Mouse (Mus musculus) thymus, postnatal 25 days (tissue): ENCODE results near the gene Stx5a.

Experiments
- DNase-seq: peaks from one replicate; pipeline ENCODE4 v3.0.0; 2022

The Stx5a gene

DNA sequence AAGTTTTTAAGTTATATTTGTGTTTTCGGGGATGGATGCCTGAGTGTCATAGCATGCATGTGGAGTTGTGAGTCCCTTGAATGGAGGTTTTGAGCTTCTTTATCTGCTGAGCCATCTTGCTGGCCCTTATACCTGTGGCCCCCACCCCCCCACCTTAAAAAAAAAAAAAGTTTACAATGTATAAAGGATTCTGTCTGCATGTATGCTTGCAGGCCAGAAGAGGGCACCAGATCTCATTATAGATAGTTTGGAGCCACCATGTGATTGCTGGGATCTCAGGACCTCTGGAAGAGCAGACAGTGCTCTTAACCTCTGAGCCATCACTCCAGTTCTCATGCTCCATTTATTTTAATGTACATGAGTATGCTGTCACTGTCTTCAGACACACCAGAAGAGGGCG is 6.2 kb downstream of the Stx5a start:
- no peak for DNase-seq

DNA sequence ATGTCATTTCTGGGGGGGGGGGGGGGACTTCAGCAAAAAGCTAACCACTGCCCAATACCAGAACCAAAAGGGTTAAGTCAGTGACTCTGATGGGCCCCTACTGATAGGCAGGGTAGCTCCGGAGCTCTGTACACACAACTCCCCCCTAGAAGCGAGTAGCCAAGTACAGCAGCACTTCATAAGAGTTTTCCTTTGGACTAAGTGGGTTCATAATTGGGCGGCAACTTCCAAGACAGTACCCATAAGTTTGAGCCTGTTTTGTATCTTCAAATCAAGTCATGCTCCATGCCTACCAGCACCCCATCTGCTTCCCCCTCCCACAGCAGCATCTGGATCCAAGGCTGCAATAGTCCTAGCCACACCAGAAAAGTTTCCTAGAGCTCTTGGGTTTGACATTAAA is 14.4 kb downstream of the Stx5a start:
- DNase-seq = no peak

DNA sequence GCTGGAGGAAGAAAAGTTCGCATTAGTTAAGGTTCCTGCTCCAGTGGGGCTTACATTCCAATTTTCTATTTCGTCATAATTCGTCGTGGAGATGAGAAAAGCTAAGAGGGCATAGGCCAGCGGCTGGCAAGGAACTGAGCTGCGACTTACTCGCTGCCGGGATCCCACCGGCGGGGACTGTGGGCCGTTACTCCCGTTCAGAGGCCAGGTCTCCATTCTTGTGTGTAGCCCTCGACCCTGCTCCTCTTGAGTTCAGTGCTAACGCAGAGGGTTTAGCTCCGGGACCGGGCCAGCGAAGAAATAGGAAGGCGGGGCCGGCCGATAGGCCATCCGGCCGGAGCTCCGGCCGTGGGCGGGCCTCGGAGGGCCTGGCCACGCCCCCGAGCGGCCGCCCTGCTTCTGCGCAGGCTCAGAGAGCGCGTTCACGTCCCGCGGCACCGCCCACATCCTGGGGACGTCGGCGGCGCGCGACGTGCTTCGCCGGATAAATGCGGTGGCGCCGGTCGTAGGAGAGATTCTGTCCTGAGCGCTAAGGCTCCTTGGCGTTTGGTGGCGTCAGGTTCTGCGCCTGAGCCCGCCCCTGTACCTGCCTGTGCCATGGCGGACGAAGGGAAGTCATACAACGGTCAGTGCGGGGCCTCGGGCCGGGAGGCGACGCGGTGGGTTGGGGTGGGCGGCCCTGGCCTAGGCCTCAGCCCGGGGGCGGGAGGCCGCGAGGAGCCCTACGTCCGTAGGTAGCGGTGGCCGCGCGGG is 15.6 kb downstream of the Stx5a start, which contains the start of gene Nxf1:
Gene Nxf1, plus strand, starts transcription at position 439 of the 753 bp plus-strand sequence.
- peak; percentile 94 for DNase-seq

DNA sequence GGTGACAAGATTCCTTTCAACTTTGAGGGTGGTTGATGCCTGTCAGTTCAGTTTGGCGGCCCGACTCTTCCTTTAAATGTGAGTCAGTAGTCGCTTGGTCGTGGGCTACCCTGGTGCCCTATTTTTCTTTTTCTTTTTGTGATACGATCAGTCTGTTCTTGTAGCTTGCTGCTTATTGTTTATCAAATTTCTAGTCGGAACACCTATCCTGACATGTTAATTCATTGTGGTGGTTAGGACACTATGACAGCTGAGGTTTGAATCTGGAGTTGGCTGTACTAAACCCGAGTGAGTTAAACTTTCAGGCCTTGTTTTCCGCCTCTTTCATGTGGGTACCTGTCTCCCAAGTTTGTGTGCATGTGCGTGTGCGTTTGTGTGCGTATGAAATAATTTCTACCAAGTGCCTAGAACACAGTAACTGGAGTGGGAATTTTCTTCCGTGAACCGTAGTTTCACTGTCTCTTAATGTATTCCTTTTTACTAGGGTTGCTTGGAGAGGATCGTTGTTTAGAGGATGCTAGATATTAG is 16.3 kb downstream of the Stx5a start:
- DNase-seq = no peak

DNA sequence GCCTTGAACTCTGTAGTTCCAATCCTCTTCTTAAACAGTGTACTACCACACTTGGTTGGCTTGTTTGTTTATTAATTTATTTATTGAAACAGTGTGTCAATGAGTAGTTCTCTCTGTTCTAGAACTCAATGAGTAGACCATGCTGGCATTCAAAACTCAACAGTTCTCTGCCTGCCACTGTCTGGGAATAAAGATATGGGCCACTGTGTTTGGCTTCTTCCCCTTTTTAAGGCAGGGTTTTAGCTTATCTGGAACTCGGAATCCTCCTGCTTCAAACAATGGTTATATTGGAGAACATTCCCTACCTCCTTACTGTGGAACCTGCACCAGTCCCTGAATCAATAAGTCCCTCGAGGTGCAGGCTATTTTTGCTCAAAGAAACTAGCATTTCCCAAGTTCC is 17.7 kb downstream of the Stx5a start:
- no peak for DNase-seq

DNA sequence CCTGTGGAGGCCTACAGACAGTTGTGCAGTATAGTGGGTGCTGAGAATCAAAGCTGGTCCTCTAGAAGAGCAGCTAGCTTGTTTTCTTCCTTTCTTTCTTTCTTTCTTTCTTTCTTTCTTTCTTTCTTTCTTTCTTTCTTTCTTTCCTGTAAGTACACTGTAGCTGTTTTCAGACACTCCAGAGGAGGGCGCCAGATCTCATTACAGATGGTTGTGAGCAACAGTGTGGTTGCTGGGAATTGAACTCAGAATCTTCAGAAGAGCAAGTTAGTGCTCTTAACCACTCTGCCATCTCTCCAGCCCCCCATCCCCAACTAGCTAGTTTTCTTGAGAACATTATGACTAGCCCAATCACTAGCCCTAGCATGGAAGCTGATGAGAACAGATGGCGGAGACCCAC is 19.5 kb downstream of the Stx5a start:
- peak; percentile 25 for DNase-seq

DNA sequence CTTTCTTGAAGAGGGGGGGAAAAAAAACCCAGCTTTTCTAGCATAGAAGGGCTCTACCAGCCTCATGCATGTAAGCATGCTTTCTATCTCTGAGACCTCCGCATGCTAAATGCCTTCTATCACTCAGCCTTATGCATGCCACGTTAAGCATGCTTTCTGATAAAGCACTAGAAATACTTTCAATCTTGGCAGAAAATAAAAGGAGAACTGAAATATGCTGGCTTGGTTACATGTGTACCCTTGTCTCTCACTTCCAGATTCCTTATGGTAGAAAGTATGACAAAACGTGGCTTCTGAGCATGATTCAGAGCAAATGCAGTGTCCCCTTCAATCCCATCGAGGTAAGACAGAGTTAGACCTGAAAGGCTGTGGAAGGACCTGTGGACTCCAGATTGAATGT is 22.1 kb downstream of the Stx5a start:
- DNase-seq = no peak

DNA sequence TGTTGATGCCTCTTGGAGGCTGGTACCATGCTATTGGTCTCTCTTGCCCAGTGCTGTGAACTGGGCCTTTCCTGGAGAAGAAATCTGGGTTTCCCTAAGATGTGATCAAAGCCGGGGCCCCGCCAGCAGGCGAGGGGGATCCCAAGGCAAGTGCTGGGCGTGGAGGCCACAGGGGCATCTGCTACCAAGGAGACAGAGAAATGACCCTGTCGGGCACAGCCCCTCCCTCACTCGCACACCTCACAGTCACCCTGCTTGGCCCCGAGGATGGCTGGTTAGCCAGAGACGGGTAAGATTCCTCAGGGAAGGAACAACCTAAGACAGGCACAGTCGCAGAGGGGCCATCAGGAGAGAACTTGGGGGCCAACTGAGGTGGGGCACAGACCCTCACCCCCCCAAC is 24.3 kb downstream of the Stx5a start:
- no peak for DNase-seq

DNA sequence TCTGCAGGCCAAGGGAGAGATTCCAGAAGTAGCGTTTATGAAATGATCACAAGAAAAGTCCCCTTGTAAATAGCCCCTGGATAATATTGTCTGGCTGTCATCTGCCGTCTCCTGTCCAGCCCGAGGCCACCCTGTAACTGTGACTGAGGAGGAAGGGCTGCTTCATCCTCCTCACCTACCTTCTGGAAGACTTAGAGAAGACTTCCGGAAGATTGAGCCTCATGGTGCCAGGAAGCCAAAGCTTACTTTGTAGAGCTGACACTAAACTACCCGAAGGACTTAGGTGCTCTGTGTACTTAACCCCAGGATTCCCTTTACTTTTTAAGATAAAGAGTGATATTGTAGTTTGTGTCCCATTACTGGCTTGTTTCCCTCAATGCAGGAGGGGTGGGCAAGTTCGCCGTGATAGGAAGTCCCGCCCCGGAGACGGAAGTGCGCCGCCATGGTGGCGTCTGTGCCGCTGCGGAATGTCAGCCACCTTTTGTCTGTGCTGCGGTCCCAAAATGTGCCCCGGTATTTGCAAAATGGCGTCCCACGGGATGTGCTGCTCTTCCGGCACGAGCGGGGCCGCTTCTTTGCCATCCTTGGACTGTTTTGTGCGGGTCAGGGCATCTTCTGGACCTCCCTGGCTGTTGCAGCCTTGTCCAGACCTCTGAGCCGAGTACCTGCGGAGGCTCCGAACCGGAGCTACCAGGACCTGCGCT is 29.5 kb downstream of the Stx5a start, which contains the start of gene Tmem223:
Gene Tmem223, plus strand, starts transcription at position 430 of the 704 bp plus-strand sequence.
- DNase-seq = peak; percentile 86

DNA sequence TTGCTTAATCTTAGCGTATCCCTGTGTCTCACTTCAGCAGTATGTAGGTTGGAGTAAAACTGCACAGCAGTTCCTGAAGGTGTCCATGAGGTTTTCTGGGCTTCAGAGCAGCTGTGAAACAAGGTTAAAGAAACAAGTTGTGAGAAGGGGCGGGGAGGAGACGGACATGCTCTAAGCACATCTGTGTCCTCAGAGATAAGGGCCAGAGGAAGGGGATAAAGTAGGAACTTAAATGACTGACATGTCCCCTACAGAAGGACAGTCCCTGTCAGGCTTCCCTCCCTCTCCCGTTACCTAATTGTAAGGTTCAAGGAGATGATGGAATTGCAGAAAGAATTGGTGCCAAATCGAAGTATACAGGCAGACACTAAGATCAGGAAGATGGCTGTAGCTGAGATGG is 31.8 kb downstream of the Stx5a start:
- no peak for DNase-seq

DNA sequence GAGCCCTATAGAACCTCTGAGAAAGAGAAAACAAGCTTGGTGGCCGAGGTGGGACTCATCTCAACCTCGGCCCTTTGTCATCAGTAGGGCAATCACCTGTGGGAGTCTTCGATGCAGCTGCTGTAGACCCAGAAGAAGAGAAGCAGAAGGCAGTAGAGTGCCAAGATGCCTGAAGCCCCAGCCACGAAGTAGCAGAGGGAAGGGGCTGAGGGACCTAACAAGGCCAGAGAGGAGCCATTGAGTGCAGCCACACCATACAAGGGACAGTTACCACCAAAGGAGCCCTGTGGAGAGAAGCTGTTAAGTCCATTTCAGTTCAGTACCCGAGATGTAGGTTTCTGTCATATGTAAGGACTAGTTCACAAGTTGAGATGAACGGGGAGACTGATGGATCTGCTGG is 32.2 kb downstream of the Stx5a start:
- DNase-seq = no peak

DNA sequence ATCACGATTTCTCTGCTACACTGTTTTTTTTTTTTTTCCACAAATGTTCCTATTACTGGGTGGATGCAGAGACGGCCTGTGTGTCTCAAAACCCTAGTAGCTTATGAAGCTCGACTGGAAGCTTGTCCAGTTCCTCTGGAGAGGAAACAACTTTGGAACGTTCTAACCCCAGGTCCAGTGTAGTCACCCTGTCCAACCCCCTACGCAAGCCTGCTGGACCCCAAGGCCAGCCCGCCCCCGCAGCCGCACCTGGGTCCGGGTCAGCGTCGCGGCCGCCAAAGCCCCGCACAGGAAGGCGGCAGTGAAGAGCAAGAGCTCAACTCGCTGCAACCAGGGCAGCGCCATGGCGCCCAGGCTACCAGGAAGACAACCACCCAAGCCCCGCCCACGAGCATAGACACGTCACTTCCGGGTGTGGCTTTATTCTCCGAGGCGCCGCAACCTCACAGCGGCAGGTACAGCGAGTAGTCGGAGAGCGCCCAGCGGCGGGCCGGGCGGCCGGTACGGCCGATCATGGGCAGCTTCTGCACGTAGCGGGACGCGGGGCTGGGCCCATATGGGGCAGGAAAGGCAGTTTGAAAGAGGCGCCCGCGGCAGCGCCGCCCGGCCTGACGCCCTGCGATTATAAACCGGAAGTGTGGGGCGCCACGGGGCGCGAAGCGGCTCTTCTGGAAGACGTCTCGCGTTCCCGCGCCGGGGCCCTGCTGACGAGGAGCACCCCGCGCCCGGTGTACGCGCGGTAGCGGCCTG is 33.0 kb downstream of the Stx5a start, which contains the start of gene Tmem179b:
Gene Tmem179b, minus strand, starts transcription at position 382 of the 750 bp plus-strand sequence.
- peak; percentile 98 for DNase-seq

DNA sequence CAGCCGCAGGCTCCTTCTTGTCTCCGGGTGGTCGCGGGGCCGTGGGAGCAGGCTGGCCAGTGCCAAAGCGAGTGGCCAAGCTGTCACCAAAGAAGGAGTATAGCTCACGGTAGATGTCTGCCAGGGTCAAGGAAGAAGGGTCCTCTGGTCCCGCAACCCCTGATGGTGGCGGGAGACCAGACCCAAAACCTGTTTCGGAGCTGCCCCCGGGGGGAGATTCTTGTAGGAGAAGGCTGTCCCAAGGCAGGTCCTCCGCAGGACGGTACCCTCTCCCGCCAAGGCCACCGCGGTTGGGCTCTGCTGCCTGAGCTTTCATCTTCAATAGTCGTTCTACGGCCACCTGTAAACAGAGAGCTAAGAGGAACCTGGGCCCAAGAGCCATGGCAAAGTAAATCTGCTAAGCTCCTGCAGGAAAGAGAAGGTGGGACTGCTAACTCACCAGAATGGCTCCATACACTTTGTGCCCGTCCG is 33.8 kb downstream of the Stx5a start:
- DNase-seq = peak; percentile 42

DNA sequence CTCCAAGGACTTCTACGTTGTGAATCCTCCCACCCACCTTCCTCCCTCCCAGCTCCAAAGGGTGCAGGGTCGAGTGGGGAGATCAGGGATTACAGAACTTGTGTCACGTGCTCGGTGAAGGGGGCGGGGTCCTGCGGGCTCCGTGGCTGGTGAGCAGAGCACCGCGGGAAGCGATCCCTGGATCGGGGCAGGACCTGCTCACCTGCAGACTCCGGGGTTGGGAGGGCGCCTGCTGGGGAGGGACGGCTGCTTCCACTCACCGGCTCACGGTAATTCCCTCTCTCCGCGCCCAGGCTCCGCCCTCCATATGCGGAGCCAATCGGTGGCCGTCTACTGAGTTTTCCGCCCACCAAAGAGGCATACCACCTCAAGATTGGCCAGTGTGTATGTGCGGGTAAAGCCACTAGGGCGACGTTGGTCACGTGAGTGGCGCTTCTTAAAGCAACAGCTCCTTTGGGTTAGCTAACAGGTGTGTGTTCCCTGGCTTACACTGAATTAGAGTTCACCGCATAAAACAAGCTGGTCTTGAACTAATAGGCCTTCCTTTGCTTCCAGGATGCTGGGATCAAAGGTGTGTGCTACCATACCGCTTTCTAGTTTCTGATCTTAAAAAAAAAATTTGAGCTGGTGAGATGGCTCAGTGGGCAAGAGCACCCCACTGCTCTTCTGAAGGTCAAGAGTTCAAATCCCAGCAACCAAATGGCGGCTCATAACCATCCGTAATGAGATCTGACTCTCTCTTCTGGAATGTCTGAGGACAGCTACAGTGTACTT is 45.0 kb downstream of the Stx5a start, which contains the start of gene Taf6l:
Gene Taf6l, minus strand, starts transcription at position 410 of the 774 bp plus-strand sequence.
- DNase-seq = peak; percentile 91

DNA sequence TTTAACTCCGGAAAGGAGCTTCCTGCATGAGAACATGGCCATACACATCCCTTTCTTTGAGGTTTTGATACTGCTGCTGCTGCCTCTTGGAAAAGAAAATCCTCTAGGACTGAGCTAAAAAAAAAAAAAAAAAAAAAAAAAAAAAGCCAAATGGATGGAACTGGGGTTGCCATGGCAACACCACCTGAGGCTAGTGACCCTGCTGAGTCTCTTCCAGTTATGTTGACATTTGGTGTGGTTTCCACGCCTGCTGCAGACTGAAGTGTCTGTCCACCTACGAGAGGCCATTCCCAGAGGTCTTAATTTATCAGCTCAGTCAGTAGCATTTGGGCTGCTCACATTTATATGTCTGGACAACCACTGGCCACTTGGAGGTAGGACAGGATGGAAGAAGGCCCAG is 47.3 kb downstream of the Stx5a start:
- no peak for DNase-seq

DNA sequence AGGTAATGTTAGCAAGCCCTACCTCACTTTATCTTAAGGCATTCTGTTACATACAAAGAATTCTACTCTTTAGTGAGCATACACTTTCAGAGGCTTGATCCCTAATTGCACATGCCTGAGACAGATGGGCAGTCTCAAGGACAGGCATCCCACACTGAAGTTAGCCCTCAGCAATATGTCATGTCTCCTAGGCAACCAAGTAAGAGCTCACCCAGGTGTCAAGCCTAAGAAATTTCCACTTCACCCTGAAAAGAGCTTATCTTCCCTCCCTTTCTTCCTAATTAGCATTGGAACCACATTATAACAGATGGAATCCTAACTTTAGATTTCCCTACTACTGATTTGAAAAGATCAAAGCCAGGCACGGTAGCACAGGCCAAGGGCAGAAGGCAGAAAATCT is 48.0 kb downstream of the Stx5a start:
- no peak for DNase-seq

DNA sequence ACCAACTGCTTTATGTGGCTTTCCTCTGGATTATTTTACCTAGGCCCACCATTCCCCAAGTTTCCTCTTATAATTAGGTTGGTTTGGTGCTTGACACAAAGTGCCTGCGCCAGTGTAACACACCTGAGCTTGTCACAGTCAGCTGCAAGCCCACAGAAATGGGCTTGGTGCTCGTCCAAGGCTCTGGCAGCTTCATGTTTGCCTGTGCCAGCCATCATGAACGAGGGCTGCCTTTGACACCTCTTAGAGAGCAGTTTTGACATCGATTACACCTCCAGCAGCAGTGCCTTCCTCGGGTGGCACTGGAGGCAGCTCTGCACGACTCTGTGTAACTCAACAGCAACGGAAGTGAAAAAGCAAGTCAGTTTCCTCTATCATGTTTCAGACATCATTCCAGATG is 49.0 kb downstream of the Stx5a start:
- DNase-seq = no peak

DNA sequence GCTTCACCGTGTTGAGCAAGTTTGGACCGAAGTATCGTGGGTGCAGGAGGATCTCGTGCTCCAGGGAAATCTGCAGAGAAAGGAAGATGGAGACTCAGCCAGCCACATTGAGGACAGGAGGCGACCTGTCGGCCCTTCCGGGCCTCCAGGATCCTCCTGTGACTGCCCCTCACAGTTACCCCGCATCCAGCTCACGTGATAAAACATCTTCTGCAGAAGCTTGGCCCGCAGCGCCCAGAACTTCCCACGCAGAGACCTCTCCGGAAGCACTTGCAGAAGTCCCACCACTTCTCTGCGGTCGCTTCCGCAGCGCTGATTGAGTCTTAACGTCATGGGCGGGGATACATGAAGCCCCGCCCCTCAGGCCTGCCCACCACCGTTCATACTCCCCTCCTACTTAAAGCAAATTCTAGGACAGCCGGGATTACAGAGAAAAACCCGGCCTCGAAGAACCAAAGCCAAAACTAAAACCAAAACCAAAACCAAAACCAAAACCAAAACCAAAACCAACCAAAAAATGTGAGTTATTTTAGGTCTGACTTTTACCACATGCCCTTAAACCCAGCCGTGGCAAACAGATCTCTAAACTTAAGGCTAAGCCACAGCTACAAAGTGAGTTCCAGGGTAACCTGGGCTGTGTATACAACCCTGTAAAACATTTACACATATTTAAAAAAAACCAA is 57.2 kb downstream of the Stx5a start, which contains the start of gene Polr2g:
Gene Polr2g, minus strand, starts transcription at position 314 of the 683 bp plus-strand sequence.
- peak; percentile 89 for DNase-seq

DNA sequence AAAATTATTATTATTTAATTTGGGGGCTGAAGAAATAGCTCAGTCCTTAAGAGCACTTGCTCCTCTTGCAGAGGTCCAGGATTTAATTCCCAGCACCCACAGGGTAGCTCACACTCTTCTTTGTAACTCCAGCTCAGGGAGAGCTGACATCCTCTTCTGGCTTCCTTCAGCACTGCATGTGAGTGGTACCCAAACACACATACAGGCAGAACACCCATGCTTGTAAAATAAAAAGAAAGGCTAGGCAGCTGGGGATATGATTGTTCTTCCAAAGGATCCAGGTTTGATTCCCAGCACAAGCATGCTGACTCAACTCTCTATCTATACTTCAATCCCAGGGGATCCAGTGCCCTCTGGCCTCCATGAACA is 57.7 kb downstream of the Stx5a start:
- DNase-seq = no peak

DNA sequence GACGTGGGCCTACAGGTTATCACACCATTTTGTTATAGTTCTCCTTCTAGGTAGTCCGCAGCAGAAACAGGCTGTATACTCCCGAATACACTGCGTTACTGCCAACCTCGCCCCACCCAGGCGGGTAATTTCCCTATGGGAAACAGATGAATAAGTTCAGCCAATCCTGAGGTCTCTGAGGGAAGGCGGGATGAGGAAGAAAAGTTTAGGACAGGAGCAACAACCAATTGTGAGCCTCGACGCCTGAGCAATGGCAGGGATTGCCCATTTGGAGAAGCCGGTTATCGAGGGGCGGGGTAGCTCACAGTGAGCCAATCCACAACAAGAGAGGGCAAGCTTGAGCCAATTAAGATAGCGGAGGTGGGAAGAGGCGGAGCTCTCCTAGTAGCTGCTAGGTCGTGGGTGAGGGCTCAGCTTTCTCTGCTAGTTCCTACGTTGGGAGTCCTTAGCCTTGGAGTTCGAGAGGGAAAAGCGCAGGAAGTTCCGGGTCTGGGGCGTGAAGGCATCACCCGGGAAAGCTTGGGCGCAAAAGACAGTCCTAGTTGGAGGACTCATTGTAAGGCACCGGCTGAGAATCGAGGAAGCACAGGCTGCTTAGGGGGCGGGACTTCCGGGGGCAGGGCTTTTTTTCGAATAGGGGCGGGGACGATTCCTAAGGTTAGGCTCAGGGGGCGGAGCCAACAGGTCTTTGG is 61.1 kb downstream of the Stx5a start, which contains the start of gene Zbtb3:
Gene Zbtb3, plus strand, starts transcription at position 426 of the 692 bp plus-strand sequence.
- DNase-seq = peak; percentile 91
